In the genomic region with DNA sequence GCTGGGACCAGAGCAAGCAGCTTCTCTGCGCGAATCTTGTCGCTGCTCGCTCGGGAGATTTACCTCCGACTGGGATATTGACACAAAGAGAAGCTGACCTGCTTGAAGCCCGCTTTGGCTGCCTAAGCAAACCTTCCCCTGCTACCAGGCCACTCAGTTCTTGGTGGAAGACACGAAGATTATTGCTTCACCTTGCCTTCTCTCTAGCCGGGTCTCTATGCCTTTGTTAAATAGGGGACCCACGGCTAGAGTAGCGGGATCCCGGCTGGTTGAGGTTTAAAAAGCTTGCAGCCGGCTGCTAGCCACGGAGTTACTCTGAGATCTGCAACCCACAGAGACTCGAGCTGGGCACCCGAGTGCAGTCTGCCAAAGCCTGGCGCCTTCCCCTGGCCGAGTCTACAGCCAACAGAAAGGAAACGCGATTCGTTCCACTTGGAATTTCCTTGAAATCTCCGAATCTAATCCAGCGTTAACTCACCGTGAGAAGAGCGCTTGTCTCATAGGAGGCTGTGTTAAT, we compare ENCODE assay signal across 9 mouse cellular contexts. TPM values are rescaled to one million over a fixed set of nuclear protein-coding genes. Genes with fewer than 3 reads are reported as not detected.
DNase-seq lines count a peak whose midpoint lies in the region; ATAC-seq and TF ChIP-seq lines count a peak whose summit lies in the region.
"Had no signal": no experiment of that assay in that cellular context is flagged by ENCODE, and none has a peak within 500 bp of the region (broad histone marks: within the 10 kb centered on the region; RNA-seq: fewer than 3 reads in every experiment).

No protein-coding gene starts in this region.

- WGBS in hindbrain, postnatal 0 days, result under 1% methylated on average over 25 of the region's 25 CpGs
- 1% methylated on average over 25 of the region's 25 CpGs for WGBS in intestine, postnatal 0 days

- H3K9me3 ChIP-seq in hindbrain, postnatal 0 days (ENCODE audit: low read length), result no peaks in the 10 kb centered on the region
- H3K9me3 ChIP-seq in intestine, postnatal 0 days (ENCODE audit: control insufficient read depth), result no peaks in the 10 kb centered on the region

- peak overlapping the region; percentile 59 for H3K4me2 ChIP-seq in hindbrain, postnatal 0 days (ENCODE audit: low read depth, low read length)
- no peak overlapping the region for H3K4me2 ChIP-seq in intestine, postnatal 0 days (replicated peaks; ENCODE audit: low read depth)

- H3K27ac ChIP-seq in hindbrain, postnatal 0 days, result no peak overlapping the region
- H3K27ac ChIP-seq in intestine, postnatal 0 days (ENCODE audit: low read depth, low read length), result no peak overlapping the region

- no peak overlapping the region for H3K9ac ChIP-seq in hindbrain, postnatal 0 days (replicated peaks; ENCODE audit: low read length)
- no peak overlapping the region for H3K9ac ChIP-seq in intestine, postnatal 0 days (ENCODE audit: low read depth, low read length)

- H3K4me3 ChIP-seq in hindbrain, postnatal 0 days (ENCODE audit: low read length), result peak overlapping the region; percentile 11
- H3K4me3 ChIP-seq in intestine, postnatal 0 days (ENCODE audit: low read depth, low read length), result no peak overlapping the region

- no peak for ATAC-seq in hindbrain, postnatal 0 days
- no peak for ATAC-seq in intestine, postnatal 0 days

- DNase-seq in right cerebral cortex, postnatal 25 days, result peak; percentile 37
- DNase-seq in right cerebral cortex, adult 18-20 months, result no peak
- DNase-seq in embryo, embryonic 10.5 days (ENCODE audit: low spot score), result peak; percentile 71
- DNase-seq in hindbrain, postnatal 0 days (ENCODE audit: low spot score), result peak; percentile 69
- peak; percentile 56 for DNase-seq in retina, embryonic 14.5 days (ENCODE audit: low spot score)
- no peak for DNase-seq in ovary, postnatal 36 days (ENCODE audit: low spot score)
- DNase-seq: gastrocnemius, postnatal 10 days had no signal

- TF ChIP-seq CTCF in hindbrain, postnatal 0 days (IDR thresholded peaks at IDR 0.05; ENCODE audit: low read depth), result no peak
- TF ChIP-seq CTCF in intestine, postnatal 0 days (IDR thresholded peaks at IDR 0.05; ENCODE audit: low read depth), result no peak

- peaks cover 3% of the 10 kb centered on the region; the same call in 1 of the 2 replicates for H3K4me1 ChIP-seq in hindbrain, postnatal 0 days (ENCODE audit: insufficient read depth, low read length)
- H3K4me1 ChIP-seq in intestine, postnatal 0 days (replicated peaks; ENCODE audit: control insufficient read depth, insufficient read depth, low read length), result 0 out of 2 replicates have a peak, but pooled peaks cover 6% of the 10 kb centered on the region

- H3K27me3 ChIP-seq in hindbrain, postnatal 0 days (ENCODE audit: insufficient read depth, low read length), result peaks cover 66% of the 10 kb centered on the region
- peaks cover 89% of the 10 kb centered on the region for H3K27me3 ChIP-seq in intestine, postnatal 0 days (replicated peaks; ENCODE audit: control insufficient read depth, insufficient read depth, low read length)

- H3K36me3 ChIP-seq in hindbrain, postnatal 0 days (ENCODE audit: insufficient read depth, low read length), result no peaks in the 10 kb centered on the region
- no peaks in the 10 kb centered on the region for H3K36me3 ChIP-seq in intestine, postnatal 0 days (ENCODE audit: control insufficient read depth, insufficient read depth)

RNA-seq across cellular contexts. Expression of a gene that starts 8.2 kb away (rescaled TPM):
- 10.0 and 14.4 TPM in 2 replicates for total RNA-seq in hindbrain, postnatal 0 days (2014; rRNA removed)
- 0.61 and 0.81 TPM in 2 replicates for polyA plus RNA-seq in hindbrain, postnatal 0 days (2015; fragmentation: Nextera tagmentation; extraction: Ambion mirVana)
- polyA plus RNA-seq in intestine, postnatal 0 days (2015; fragmentation: Nextera tagmentation; extraction: Ambion mirVana), result 0.01 TPM in 1 of 2 replicates, not detected in the other
- polyA plus RNA-seq: kidney, embryonic 16.5 days had no signal

RNA-seq across cellular contexts. Expression of a gene that starts 53.6 kb away (rescaled TPM):
- total RNA-seq in hindbrain, postnatal 0 days (2014; rRNA removed), result 15.6 and 18.9 TPM in 2 replicates
- 31.6 and 36.1 TPM in 2 replicates for polyA plus RNA-seq in hindbrain, postnatal 0 days (2015; fragmentation: Nextera tagmentation; extraction: Ambion mirVana)
- polyA plus RNA-seq in intestine, postnatal 0 days (2015; fragmentation: Nextera tagmentation; extraction: Ambion mirVana), result 39.5 and 52.7 TPM in 2 replicates

Comparison
In these comparisons a context has a peak if more than half of its experiments do, and no peak if none do; other contexts are left out.
1. DNase-seq: peak in right cerebral cortex, postnatal 25 days (single experiment), embryo, embryonic 10.5 days (single experiment), hindbrain, postnatal 0 days (single experiment) and retina, embryonic 14.5 days (single experiment); none in right cerebral cortex, adult 18-20 months (single experiment) and ovary, postnatal 36 days (single experiment).